Mouse (Mus musculus) gastrocnemius, adult 2 months (tissue): ENCODE measurements around the gene Bloc1s3. TPM values are rescaled to one million over a fixed set of nuclear protein-coding genes. Genes with fewer than 3 reads are reported as not detected.

Experiments
- DNase-seq: peaks from one replicate; pipeline ENCODE4 v3.0.0; 2022
- H3K27ac ChIP-seq: fragments of 200-600 bp; 2 replicates; pipeline ENCODE4 v1.8.1; 2022; ENCODE audit warnings: mild to moderate bottlenecking
- H3K4me3 ChIP-seq: fragments of 200-600 bp; 2 replicates; pipeline ENCODE4 v1.8.1; 2022; ENCODE audit warnings: mild to moderate bottlenecking, moderate library complexity
- CTCF ChIP-seq: fragments of 200-600 bp; IDR thresholded peaks from 2 replicates; pipeline ENCODE4 v1.8.1; 2022; ENCODE audit warnings: antibody characterized with exemption, mild to moderate bottlenecking, moderate library complexity
- intact Hi-C: fragments of 180-260 bp; cut with DNase I; formaldehyde crosslinking; loops from one replicate; pipeline ENCODE4 v1.15.1; 2025
- total RNA-seq, 2 experiments: library from RNA; stranded (reverse); gene quantifications; 2 replicates each; pipeline ENCODE4 v1.2.3; 2021

Bloc1s3 gene
- total RNA-seq, 2 experiments from 2014 or later = 1.7 to 2.1 TPM

- intact Hi-C loops = loop anchor here (5.0 to 10.0 kb wide), 2 partner anchors 47 to 104 kb away; partner anchors contain the start of genes Ckm, Exoc3l2 and Klc3
- TF ChIP-seq CTCF = no peak
- H3K27ac ChIP-seq = peak overlapping the region; percentile 90
Measured at GRCm38 (mm10) chr7:19508924-19509568, 879 bp upstream of the Bloc1s3 start.

GRCm38 (mm10) chr7:19507612-19507981 is 570 bp downstream of the Bloc1s3 start:
- H3K27ac ChIP-seq = peak overlapping the region; percentile 90
- no peak for DNase-seq
- TF ChIP-seq CTCF = no peak

More at GRCm38 (mm10) chr7:19508924-19509568, 879 bp upstream of the Bloc1s3 start:
- DNase-seq = no peak
- H3K4me3 ChIP-seq = peak overlapping the region; percentile 80

GRCm38 (mm10) chr7:19506969-19507611 is 1.1 kb downstream of the Bloc1s3 start:
- no peak for TF ChIP-seq CTCF
- H3K4me3 ChIP-seq = peak overlapping the region; percentile 80
- intact Hi-C loops = loop anchor here (2.0 to 10.0 kb wide), 3 partner anchors 20 to 102 kb away; partner anchors contain the start of genes Ckm, Exoc3l2 and Klc3
- DNase-seq = peak; percentile 49
- peak overlapping the region; percentile 35 for H3K27ac ChIP-seq

More at GRCm38 (mm10) chr7:19507612-19507981, 570 bp downstream of the Bloc1s3 start:
- intact Hi-C loops = loop anchor here (2.0 to 10.0 kb wide), 3 partner anchors 19 to 103 kb away; partner anchors contain the start of genes Ckm, Exoc3l2 and Klc3
- peak overlapping the region; percentile 80 for H3K4me3 ChIP-seq

- intact Hi-C loops = loop anchor here (2.0 to 10.0 kb wide), 3 partner anchors 20 to 102 kb away; partner anchors contain the start of genes Ckm, Exoc3l2 and Klc3
Measured at GRCm38 (mm10) chr7:19506326-19506725, 1.8 kb downstream of the Bloc1s3 start.

GRCm38 (mm10) chr7:19503481-19504068 is 4.6 kb downstream of the Bloc1s3 start:
- intact Hi-C loops = loop anchor here (1.0 to 10.0 kb wide), 4 partner anchors 69 to 116 kb away; partner anchors contain the start of genes Ckm and Klc3
- TF ChIP-seq CTCF = peak; percentile 94
- H3K27ac ChIP-seq = no peak overlapping the region
- H3K4me3 ChIP-seq = no peak overlapping the region
- peak; percentile 58 for DNase-seq

More at GRCm38 (mm10) chr7:19506326-19506725, 1.8 kb downstream of the Bloc1s3 start:
- H3K4me3 ChIP-seq = no peak overlapping the region
- no peak overlapping the region for H3K27ac ChIP-seq
- no peak for TF ChIP-seq CTCF
- no peak for DNase-seq

GRCm38 (mm10) chr7:19501658-19502057 is 6.5 kb downstream of the Bloc1s3 start:
- H3K27ac ChIP-seq = no peak overlapping the region; the same call in 1 of the 2 replicates

GRCm38 (mm10) chr7:19500420-19501363 is 7.5 kb downstream of the Bloc1s3 start:
- no peak overlapping the region for H3K4me3 ChIP-seq
- intact Hi-C loops = loop anchor here (5.0 to 10.0 kb wide), 2 partner anchors 72 to 96 kb away; partner anchors contain the start of genes Ckm and Klc3
- peak; percentile 12 for DNase-seq
- no peak for TF ChIP-seq CTCF
- no peak overlapping the region for H3K27ac ChIP-seq

More at GRCm38 (mm10) chr7:19501658-19502057, 6.5 kb downstream of the Bloc1s3 start:
- no peak overlapping the region for H3K4me3 ChIP-seq
- TF ChIP-seq CTCF = no peak
- DNase-seq = peak; percentile 7
- intact Hi-C loops = loop anchor here (5.0 to 10.0 kb wide), 2 partner anchors 71 to 97 kb away; partner anchors contain the start of genes Ckm and Klc3

- no peak for DNase-seq
- intact Hi-C loops = no loop called here
- no peak overlapping the region for H3K27ac ChIP-seq
- H3K4me3 ChIP-seq = no peak overlapping the region
- no peak for TF ChIP-seq CTCF
Measured at GRCm38 (mm10) chr7:19498326-19498725, 9.8 kb downstream of the Bloc1s3 start.

- DNase-seq = no peak
- no peak for TF ChIP-seq CTCF
- intact Hi-C loops = no loop called here
Measured at GRCm38 (mm10) chr7:19496214-19496555, 12.0 kb downstream of the Bloc1s3 start.

GRCm38 (mm10) chr7:19495521-19496213 is 12.5 kb downstream of the Bloc1s3 start:
- DNase-seq = peak; percentile 64
- TF ChIP-seq CTCF = no peak
- Histone ChIP-seq H3K4me3 (no peak overlapping the region), H3K27ac (peak overlapping the region; percentile 46; the same call in 1 of the 2 replicates)
- intact Hi-C loops = no loop called here

More at GRCm38 (mm10) chr7:19496214-19496555, 12.0 kb downstream of the Bloc1s3 start:
- Histone ChIP-seq H3K4me3 (no peak overlapping the region), H3K27ac (no peak overlapping the region)
